Mouse (Mus musculus): Measurements from ENCODE around the gene Hmga1b. TPM values are rescaled to one million over a fixed set of nuclear protein-coding genes. Genes with fewer than 3 reads are reported as not detected.
"Not testable (repeated sequence)": the region's sequence is repeated elsewhere in the genome, so short reads cannot be mapped to it uniquely, and the experiment has no call there.

The Hmga1b gene
- polyA plus RNA-seq, 1 experiment from 2014 or later, result 2.1 TPM

GRCm38 (mm10) chr11:120788460-120788859 lies 25.9 kb downstream of the Hmga1b start:
- not testable (repeated sequence) for ATAC-seq (replicated peaks; ENCODE audit: insufficient number of reproducible peaks, insufficient read depth, low FRiP score, low read depth); H3K27ac ChIP-seq; H3K9me3 ChIP-seq (replicated peaks); H3K4me2 ChIP-seq; H3K27me3 ChIP-seq; H3K4me3 ChIP-seq; H3K9ac ChIP-seq
- 84% methylated on average over 9 of the region's 10 CpGs for WGBS
- Histone ChIP-seq H3K4me1 (replicated peaks) (peaks cover 12% of the 10 kb centered on the region), H3K36me3 (peaks cover 71% of the 10 kb centered on the region)

- ATAC-seq (replicated peaks; ENCODE audit: insufficient number of reproducible peaks, insufficient read depth, low FRiP score, low read depth), result no peak
- WGBS, result 82% methylated on average over 4 of the region's 4 CpGs
- H3K27ac ChIP-seq, result no peak overlapping the region
- no peak overlapping the region for H3K9ac ChIP-seq
- H3K27me3 ChIP-seq, result no peaks in the 10 kb centered on the region
- peaks cover 9% of the 10 kb centered on the region for H3K4me1 ChIP-seq (replicated peaks)
- H3K9me3 ChIP-seq (replicated peaks), result no peaks in the 10 kb centered on the region
- H3K4me2 ChIP-seq, result no peak overlapping the region
- H3K36me3 ChIP-seq, result peaks cover 73% of the 10 kb centered on the region
- H3K4me3 ChIP-seq, result no peak overlapping the region
These were observed 26.8 kb downstream of the Hmga1b start for GRCm38 (mm10) chr11:120789355-120789754.

- no peak overlapping the region for H3K27ac ChIP-seq
- no peak overlapping the region for H3K4me3 ChIP-seq
- no peaks in the 10 kb centered on the region for H3K9me3 ChIP-seq (replicated peaks)
- H3K4me2 ChIP-seq, result no peak overlapping the region
- no peaks in the 10 kb centered on the region for H3K27me3 ChIP-seq
- WGBS, result 84% methylated on average over 3 of the region's 3 CpGs
- peaks cover 11% of the 10 kb centered on the region for H3K4me1 ChIP-seq (replicated peaks)
- ATAC-seq (replicated peaks; ENCODE audit: insufficient number of reproducible peaks, insufficient read depth, low FRiP score, low read depth), result no peak
- peaks cover 77% of the 10 kb centered on the region for H3K36me3 ChIP-seq
- H3K9ac ChIP-seq, result no peak overlapping the region
These were observed 27.2 kb downstream of the Hmga1b start for GRCm38 (mm10) chr11:120789810-120790209.

GRCm38 (mm10) chr11:120792652-120793051 lies 30.1 kb downstream of the Hmga1b start:
- 87% methylated on average over 9 of the region's 9 CpGs for WGBS
- Histone ChIP-seq H3K9ac (no peak overlapping the region), H3K9me3 (replicated peaks) (no peaks in the 10 kb centered on the region), H3K27ac (no peak overlapping the region), H3K4me2 (no peak overlapping the region), H3K4me1 (replicated peaks) (peaks cover 20% of the 10 kb centered on the region), H3K36me3 (peaks cover 61% of the 10 kb centered on the region), H3K27me3 (no peaks in the 10 kb centered on the region), H3K4me3 (no peak overlapping the region)
- ATAC-seq (replicated peaks; ENCODE audit: insufficient number of reproducible peaks, insufficient read depth, low FRiP score, low read depth), result no peak

GRCm38 (mm10) chr11:120795756-120796613 lies 33.4 kb downstream of the Hmga1b start, which contains the start of gene Dus1l:
Dus1l (minus strand) TSS chr11:120796403.
- peak; percentile 87 for ATAC-seq (replicated peaks; ENCODE audit: insufficient number of reproducible peaks, insufficient read depth, low FRiP score, low read depth)
- Histone ChIP-seq H3K9me3 (replicated peaks) (no peaks in the 10 kb centered on the region), H3K27me3 (no peaks in the 10 kb centered on the region), H3K9ac (peak within 1 kb of the TSS; percentile 93), H3K4me3 (peak within 1 kb of the TSS; percentile 88), H3K36me3 (peaks cover 30% of the 10 kb centered on the region), H3K4me2 (peak within 1 kb of the TSS; percentile 93), H3K27ac (peak within 1 kb of the TSS; percentile 88), H3K4me1 (replicated peaks) (peaks cover 28% of the 10 kb centered on the region)
- WGBS, result 2% methylated on average over 59 of the region's 59 CpGs

GRCm38 (mm10) chr11:120796614-120796946 lies 34.0 kb downstream of the Hmga1b start:
- H3K9me3 ChIP-seq (replicated peaks), result no peaks in the 10 kb centered on the region
- H3K36me3 ChIP-seq, result peaks cover 24% of the 10 kb centered on the region
- no peak for ATAC-seq (replicated peaks; ENCODE audit: insufficient number of reproducible peaks, insufficient read depth, low FRiP score, low read depth)
- no peaks in the 10 kb centered on the region for H3K27me3 ChIP-seq
- H3K4me2 ChIP-seq, result peak overlapping the region; percentile 54
- peak overlapping the region; percentile 88 for H3K4me3 ChIP-seq
- peak overlapping the region; percentile 45; the same call in 1 of the 2 replicates for H3K9ac ChIP-seq
- H3K4me1 ChIP-seq (replicated peaks), result peaks cover 28% of the 10 kb centered on the region
- peak overlapping the region; percentile 88 for H3K27ac ChIP-seq
- WGBS, result 18% methylated on average over 8 of the region's 8 CpGs

- H3K27me3 ChIP-seq, result no peaks in the 10 kb centered on the region
- H3K9me3 ChIP-seq (replicated peaks), result no peaks in the 10 kb centered on the region
- H3K9ac ChIP-seq, result no peak overlapping the region
- H3K4me1 ChIP-seq (replicated peaks), result peaks cover 28% of the 10 kb centered on the region
- no peak overlapping the region for H3K4me2 ChIP-seq
- 78% methylated on average over 3 of the region's 3 CpGs for WGBS
- peaks cover 7% of the 10 kb centered on the region; the same call in 1 of the 2 replicates for H3K36me3 ChIP-seq
- H3K4me3 ChIP-seq, result no peak overlapping the region
- H3K27ac ChIP-seq, result no peak overlapping the region
- ATAC-seq (replicated peaks; ENCODE audit: insufficient number of reproducible peaks, insufficient read depth, low FRiP score, low read depth), result no peak
These were observed 35.6 kb downstream of the Hmga1b start for GRCm38 (mm10) chr11:120798244-120798643.

GRCm38 (mm10) chr11:120799316-120799890 lies 36.8 kb downstream of the Hmga1b start:
- WGBS, result 61% methylated on average over 6 of the region's 6 CpGs

GRCm38 (mm10) chr11:120800061-120800904 lies 37.7 kb downstream of the Hmga1b start:
- peak overlapping the region; percentile 37 for H3K9ac ChIP-seq

More at GRCm38 (mm10) chr11:120799316-120799890, 36.8 kb downstream of the Hmga1b start:
- no peak for ATAC-seq (replicated peaks; ENCODE audit: insufficient number of reproducible peaks, insufficient read depth, low FRiP score, low read depth)
- peak overlapping the region; percentile 58 for H3K27ac ChIP-seq
- no peaks in the 10 kb centered on the region for H3K27me3 ChIP-seq
- peaks cover 3% of the 10 kb centered on the region; the same call in 1 of the 2 replicates for H3K36me3 ChIP-seq
- H3K9me3 ChIP-seq (replicated peaks), result no peaks in the 10 kb centered on the region
- no peak overlapping the region for H3K4me3 ChIP-seq
- H3K9ac ChIP-seq, result no peak overlapping the region
- peaks cover 28% of the 10 kb centered on the region for H3K4me1 ChIP-seq (replicated peaks)
- H3K4me2 ChIP-seq, result no peak overlapping the region

GRCm38 (mm10) chr11:120804274-120804673 lies 41.7 kb downstream of the Hmga1b start:
- no peaks in the 10 kb centered on the region for H3K27me3 ChIP-seq
- H3K9ac ChIP-seq, result no peak overlapping the region
- H3K9me3 ChIP-seq (replicated peaks), result no peaks in the 10 kb centered on the region
- no peak for ATAC-seq (replicated peaks; ENCODE audit: insufficient number of reproducible peaks, insufficient read depth, low FRiP score, low read depth)
- H3K4me1 ChIP-seq (replicated peaks), result peaks cover 8% of the 10 kb centered on the region
- no peak overlapping the region for H3K27ac ChIP-seq
- peaks cover 32% of the 10 kb centered on the region for H3K36me3 ChIP-seq
- no peak overlapping the region for H3K4me3 ChIP-seq
- H3K4me2 ChIP-seq, result no peak overlapping the region
- 79% methylated on average over 7 of the region's 7 CpGs for WGBS

More at GRCm38 (mm10) chr11:120800061-120800904, 37.7 kb downstream of the Hmga1b start:
- Histone ChIP-seq H3K36me3 (no peaks in the 10 kb centered on the region), H3K27me3 (no peaks in the 10 kb centered on the region), H3K4me3 (no peak overlapping the region), H3K9me3 (replicated peaks) (no peaks in the 10 kb centered on the region), H3K27ac (peak overlapping the region; percentile 58), H3K4me2 (peak overlapping the region; percentile 28; the same call in 1 of the 2 replicates), H3K4me1 (replicated peaks) (peaks cover 19% of the 10 kb centered on the region)
- peak; percentile 72 for ATAC-seq (replicated peaks; ENCODE audit: insufficient number of reproducible peaks, insufficient read depth, low FRiP score, low read depth)
- WGBS, result 7% methylated on average over 10 of the region's 10 CpGs

GRCm38 (mm10) chr11:120804769-120805168 lies 42.2 kb downstream of the Hmga1b start:
- Histone ChIP-seq H3K9ac (no peak overlapping the region), H3K27ac (no peak overlapping the region), H3K4me1 (replicated peaks) (peaks cover 7% of the 10 kb centered on the region), H3K36me3 (peaks cover 37% of the 10 kb centered on the region), H3K4me2 (no peak overlapping the region), H3K9me3 (replicated peaks) (no peaks in the 10 kb centered on the region), H3K27me3 (no peaks in the 10 kb centered on the region), H3K4me3 (no peak overlapping the region)
- ATAC-seq (replicated peaks; ENCODE audit: insufficient number of reproducible peaks, insufficient read depth, low FRiP score, low read depth), result no peak
- WGBS, result 48% methylated on average over 4 of the region's 4 CpGs
